Mouse (Mus musculus) hindbrain, embryonic 16.5 days (tissue): ENCODE results near the gene Vcan. TPM values are rescaled to one million over a fixed set of nuclear protein-coding genes. Genes with fewer than 3 reads are reported as not detected.
A peak's percentile ranks its signal among the peaks of the same experiment; 100 is the strongest.

Experiments used
- ATAC-seq: fragments of 200-750 bp; cut with Nextera tagmentation; 2 replicates; pipeline ENCODE4 v1.8.0; 2017; ENCODE audit warnings: moderate TSS enrichment, moderate library complexity
- H3K27ac ChIP-seq: fragments of 300-500 bp; sonication (generic); 2 replicates; pipeline ENCODE4 v1.5.1; 2014; ENCODE audit warnings: low read depth, mild to moderate bottlenecking, control low read depth, low read length, moderate library complexity
- H3K27me3 ChIP-seq: fragments of 300-500 bp; sonication (generic); replicated peaks from 2 replicates; pipeline ENCODE4 v1.6.1; 2014; ENCODE audit warnings: low read length; ENCODE audit not compliant: control insufficient read depth, insufficient read depth
- H3K36me3 ChIP-seq: fragments of 300-500 bp; sonication (generic); 2 replicates; pipeline ENCODE4 v1.6.1; 2014; ENCODE audit warnings: mild to moderate bottlenecking, low read length, moderate library complexity, mixed read lengths; ENCODE audit not compliant: control insufficient read depth, insufficient read depth
- H3K4me1 ChIP-seq: fragments of 300-500 bp; sonication (generic); 2 replicates; pipeline ENCODE4 v1.6.1; 2014; ENCODE audit warnings: low read depth, low read length; ENCODE audit not compliant: control insufficient read depth, insufficient read depth
- H3K4me2 ChIP-seq: fragments of 300-500 bp; sonication (generic); 2 replicates; pipeline ENCODE4 v1.6.1; 2014; ENCODE audit warnings: mild to moderate bottlenecking, low read length, control low read depth, moderate library complexity
- H3K4me3 ChIP-seq: fragments of 300-500 bp; sonication (generic); 2 replicates; pipeline ENCODE4 v1.5.1; 2014; ENCODE audit warnings: mild to moderate bottlenecking, low read length, control low read depth, moderate library complexity
- H3K9ac ChIP-seq: fragments of 300-500 bp; sonication (generic); 2 replicates; pipeline ENCODE4 v1.6.1; 2014; ENCODE audit warnings: low read depth, mild to moderate bottlenecking, control low read depth, low read length, moderate library complexity
- H3K9me3 ChIP-seq: fragments of 300-500 bp; sonication (generic); 2 replicates; pipeline ENCODE4 v1.6.1; 2014; ENCODE audit warnings: mild to moderate bottlenecking, low read length, moderate library complexity; ENCODE audit not compliant: control insufficient read depth
- WGBS: fragments of 180-500 bp; shearing (Covaris S2); extraction: QIAGEN DNeasy Blood & Tissue Kit; methylation state at CpG from one replicate; pipeline ENCODE4 v1.1.7; 2014; 5-methylcytosine and 5-hydroxymethylcytosine counted together
- polyA plus RNA-seq: library from polyadenylated mRNA; unstranded; fragments of >200 nt; fragmentation: Nextera tagmentation; extraction: Ambion mirVana; gene quantifications from 2 replicates; pipeline ENCODE4 v1.2.1, GENCODE M21; 2015

Gene Vcan
- polyA plus RNA-seq, 1 experiment from 2014 or later: 32.0 TPM

DNA sequence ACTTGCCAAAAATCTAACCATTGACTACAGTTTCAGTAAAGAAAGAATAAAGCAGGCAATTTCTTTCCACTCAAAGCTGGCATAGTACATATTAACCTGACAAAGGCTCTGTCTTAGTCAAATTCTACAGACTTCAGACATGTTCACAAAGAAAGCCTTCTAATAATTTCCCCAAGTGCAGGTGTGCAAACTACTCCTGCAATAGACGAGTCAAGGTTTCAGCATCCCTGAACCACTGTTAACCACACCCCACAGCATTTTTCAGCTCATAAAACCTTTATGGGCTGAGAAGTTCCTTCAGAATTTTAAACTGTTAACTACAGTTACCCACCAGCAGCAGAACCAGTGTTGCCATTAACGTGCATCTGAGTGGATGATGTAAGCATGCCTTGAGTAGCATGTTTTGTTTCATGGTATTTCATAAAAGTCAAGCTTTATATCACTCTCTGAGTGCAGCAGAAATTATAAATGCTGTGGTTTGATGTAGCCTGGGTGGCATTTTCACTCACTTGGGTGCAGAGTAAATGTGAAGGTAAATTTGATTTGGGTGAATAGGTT lies 42.2 kb downstream of the Vcan start:
- no peak overlapping the region for H3K4me3 ChIP-seq
- WGBS: 94% methylated on average over 2 of the region's 2 CpGs
- H3K36me3 ChIP-seq: peaks cover 21% of the 10 kb centered on the region
- no peak for ATAC-seq
- H3K4me1 ChIP-seq: no peaks in the 10 kb centered on the region
- H3K9ac ChIP-seq: no peak overlapping the region
- H3K27me3 ChIP-seq: no peaks in the 10 kb centered on the region
- H3K4me2 ChIP-seq: no peak overlapping the region
- no peak overlapping the region for H3K27ac ChIP-seq
- no peaks in the 10 kb centered on the region for H3K9me3 ChIP-seq

DNA sequence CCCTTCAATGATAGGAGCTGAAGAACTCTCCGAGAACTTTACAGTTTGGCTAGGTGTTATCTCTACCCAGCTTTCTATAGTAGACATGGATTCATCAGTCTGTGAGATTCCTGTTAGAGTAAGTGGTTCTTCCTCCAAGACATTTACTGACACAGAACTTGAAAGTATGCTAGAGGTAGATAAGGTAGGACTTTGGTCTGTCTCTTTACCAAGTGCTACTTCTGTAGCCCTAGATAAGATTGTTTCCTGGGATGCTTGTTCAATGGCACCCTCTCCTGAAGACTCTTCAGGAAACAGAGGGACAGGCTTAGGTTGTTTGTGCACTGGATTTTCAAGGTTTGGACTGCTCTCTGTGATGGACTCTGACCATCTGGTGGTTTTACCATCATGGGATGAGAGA lies 49.7 kb downstream of the Vcan start:
- whole genome bisulfite sequencing: 100% methylated on average over 1 of the region's 1 CpGs
- H3K27me3 ChIP-seq: no peaks in the 10 kb centered on the region
- no peak for ATAC-seq

DNA sequence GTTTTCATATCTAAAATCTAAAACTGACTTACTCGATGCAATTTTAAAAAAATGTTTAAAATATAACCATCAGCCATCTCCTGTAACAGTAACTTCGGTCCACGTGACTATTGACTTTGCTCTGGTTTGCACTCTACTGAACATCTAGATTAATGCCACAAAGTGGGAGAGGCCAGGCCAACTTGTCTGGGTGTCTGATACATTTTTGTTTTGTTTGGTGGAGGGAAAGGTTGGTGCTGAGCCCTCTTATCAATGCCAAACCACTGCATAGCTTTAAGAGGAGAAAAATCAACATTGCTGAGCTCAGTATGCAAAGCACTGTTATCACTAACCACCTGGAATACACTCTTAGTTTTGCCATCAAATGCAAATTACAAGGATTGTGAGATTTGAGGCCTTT lies 58.8 kb downstream of the Vcan start:
- Histone ChIP-seq H3K9ac (no peak overlapping the region), H3K27ac (no peak overlapping the region), H3K4me1 (no peaks in the 10 kb centered on the region), H3K4me2 (no peak overlapping the region), H3K4me3 (no peak overlapping the region), H3K9me3 (no peaks in the 10 kb centered on the region), H3K36me3 (peaks cover 6% of the 10 kb centered on the region), H3K27me3 (no peaks in the 10 kb centered on the region)
- ATAC-seq: no peak
- 96% methylated on average over 3 of the region's 3 CpGs for WGBS

More for the DNA sequence above, 49.7 kb downstream of the Vcan start:
- Histone ChIP-seq H3K4me3 (no peak overlapping the region), H3K36me3 (peaks cover 27% of the 10 kb centered on the region), H3K4me1 (no peaks in the 10 kb centered on the region), H3K9ac (no peak overlapping the region), H3K27ac (no peak overlapping the region), H3K9me3 (no peaks in the 10 kb centered on the region), H3K4me2 (no peak overlapping the region)

DNA sequence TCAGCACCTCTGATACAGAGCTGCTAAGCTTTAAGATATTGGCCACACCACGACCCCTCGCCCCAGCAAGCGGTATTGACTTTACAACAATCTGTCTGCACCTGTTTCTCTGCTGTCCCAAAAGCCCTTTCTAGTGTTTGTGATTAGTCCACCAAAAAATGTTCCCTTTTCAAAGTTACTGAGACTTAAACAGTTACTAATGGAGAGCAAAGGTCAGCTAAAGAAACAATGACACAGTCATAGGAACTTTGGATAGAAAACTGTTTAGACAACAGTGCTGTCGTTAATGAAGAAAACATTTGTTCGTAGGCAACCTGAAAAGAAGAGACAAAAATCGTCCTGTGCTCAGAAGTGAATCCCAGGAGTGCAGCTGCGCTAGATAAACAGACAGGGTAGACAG lies 60.1 kb downstream of the Vcan start:
- Histone ChIP-seq H3K4me2 (no peak overlapping the region), H3K4me3 (no peak overlapping the region), H3K27me3 (no peaks in the 10 kb centered on the region), H3K27ac (no peak overlapping the region), H3K9me3 (no peaks in the 10 kb centered on the region), H3K4me1 (no peaks in the 10 kb centered on the region), H3K36me3 (peaks cover 5% of the 10 kb centered on the region; the same call in 1 of the 2 replicates), H3K9ac (no peak overlapping the region)
- 80% methylated on average over 7 of the region's 7 CpGs for whole genome bisulfite sequencing
- no peak for ATAC-seq

DNA sequence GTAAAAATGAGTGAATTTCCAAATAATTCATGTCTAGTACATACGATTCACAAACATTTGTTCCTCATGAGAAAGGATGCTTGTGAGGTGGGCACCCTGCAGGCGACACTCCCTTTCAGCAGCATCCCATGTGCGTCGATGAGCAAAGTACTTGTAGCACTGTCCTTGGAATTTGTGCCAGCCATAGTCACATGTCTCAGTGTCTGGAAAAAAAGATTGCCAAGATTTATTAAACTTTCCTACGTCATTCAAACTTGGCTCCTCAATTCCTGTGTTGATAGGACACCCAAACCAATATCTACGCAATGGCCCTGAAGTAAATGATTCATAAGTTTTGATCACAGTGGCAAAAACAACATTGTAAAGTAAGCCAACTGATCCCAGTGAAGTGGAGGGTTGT lies 62.6 kb downstream of the Vcan start:
- no peak overlapping the region for H3K9ac ChIP-seq
- H3K4me3 ChIP-seq: no peak overlapping the region
- ATAC-seq: no peak
- H3K27me3 ChIP-seq: no peaks in the 10 kb centered on the region
- WGBS: 94% methylated on average over 6 of the region's 6 CpGs
- H3K4me1 ChIP-seq: no peaks in the 10 kb centered on the region
- H3K4me2 ChIP-seq: no peak overlapping the region
- H3K27ac ChIP-seq: no peak overlapping the region
- no peaks in the 10 kb centered on the region for H3K9me3 ChIP-seq
- H3K36me3 ChIP-seq: peaks cover 5% of the 10 kb centered on the region; the same call in 1 of the 2 replicates

DNA sequence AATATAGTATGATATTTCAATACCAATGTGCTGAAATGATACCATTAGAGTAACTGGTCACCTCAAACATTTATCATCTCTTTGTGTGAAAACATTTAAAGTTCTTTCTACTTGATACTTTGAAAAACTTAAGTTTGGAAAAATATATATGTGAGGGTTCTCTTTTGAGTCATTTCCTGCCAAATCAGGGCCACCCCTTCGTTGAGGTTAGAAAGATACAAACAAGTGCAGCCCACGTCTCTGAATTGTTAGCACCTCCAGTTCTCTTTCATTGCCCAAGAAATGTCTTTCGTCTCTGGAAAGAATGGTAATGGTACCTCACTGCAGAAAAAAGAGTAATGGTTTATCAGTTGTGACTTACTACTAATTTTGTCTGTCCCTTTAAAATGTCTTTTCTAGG lies 71.8 kb downstream of the Vcan start:
- Histone ChIP-seq H3K9me3 (no peaks in the 10 kb centered on the region), H3K4me2 (no peak overlapping the region), H3K4me3 (no peak overlapping the region), H3K27me3 (no peaks in the 10 kb centered on the region), H3K9ac (no peak overlapping the region), H3K36me3 (no peaks in the 10 kb centered on the region), H3K27ac (no peak overlapping the region), H3K4me1 (no peaks in the 10 kb centered on the region)
- no peak for ATAC-seq
- WGBS: 87% methylated on average over 3 of the region's 3 CpGs

DNA sequence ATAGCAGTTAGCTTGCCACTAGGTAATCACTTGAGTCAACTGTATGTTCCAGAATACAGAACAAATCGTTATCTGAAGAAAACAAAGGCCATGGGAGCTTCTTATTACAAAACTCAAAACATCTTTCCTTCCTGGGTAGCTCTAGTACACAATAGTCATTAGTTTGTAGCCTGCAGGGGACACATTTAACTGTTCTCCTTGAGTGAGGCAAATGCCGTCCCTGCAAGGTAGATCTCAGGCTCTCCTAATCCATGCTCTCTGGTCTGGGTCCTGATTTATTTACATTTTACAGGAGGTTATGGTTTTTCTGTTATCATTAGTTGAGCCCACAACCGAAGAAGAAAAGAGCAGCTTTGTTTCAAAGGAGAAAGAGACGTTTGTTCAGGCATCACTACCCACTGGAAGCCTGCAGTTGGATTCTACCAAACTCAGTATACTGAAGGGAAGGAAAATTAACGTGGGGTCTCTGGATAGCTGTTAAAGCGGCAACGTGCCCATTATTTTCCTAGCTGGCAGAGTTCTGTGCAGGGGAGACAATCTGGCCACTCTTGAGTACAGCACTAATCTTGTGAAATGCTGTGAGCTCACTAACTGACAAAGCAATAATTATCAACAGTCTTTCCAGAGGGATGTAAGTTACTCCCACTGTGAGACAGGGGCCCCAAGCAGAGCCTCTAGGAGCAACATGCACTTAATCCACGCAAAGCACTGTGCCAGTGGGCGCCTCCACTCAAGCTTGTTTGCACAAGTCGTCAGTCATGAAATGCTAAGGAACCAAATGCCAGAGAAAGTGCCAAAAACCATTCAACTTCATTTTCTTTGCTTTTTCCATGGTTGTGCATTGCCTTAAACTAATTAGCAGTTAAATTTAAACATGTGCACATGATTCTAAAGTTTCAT lies 73.1 kb downstream of the Vcan start:
- Histone ChIP-seq H3K4me3 (no peak overlapping the region), H3K4me2 (no peak overlapping the region), H3K36me3 (no peaks in the 10 kb centered on the region), H3K9ac (no peak overlapping the region), H3K9me3 (no peaks in the 10 kb centered on the region), H3K27ac (peak overlapping the region; percentile 23; the same call in 1 of the 2 replicates), H3K4me1 (no peaks in the 10 kb centered on the region), H3K27me3 (no peaks in the 10 kb centered on the region)
- WGBS: 54% methylated on average over 10 of the region's 10 CpGs
- peak; percentile 77 for ATAC-seq

DNA sequence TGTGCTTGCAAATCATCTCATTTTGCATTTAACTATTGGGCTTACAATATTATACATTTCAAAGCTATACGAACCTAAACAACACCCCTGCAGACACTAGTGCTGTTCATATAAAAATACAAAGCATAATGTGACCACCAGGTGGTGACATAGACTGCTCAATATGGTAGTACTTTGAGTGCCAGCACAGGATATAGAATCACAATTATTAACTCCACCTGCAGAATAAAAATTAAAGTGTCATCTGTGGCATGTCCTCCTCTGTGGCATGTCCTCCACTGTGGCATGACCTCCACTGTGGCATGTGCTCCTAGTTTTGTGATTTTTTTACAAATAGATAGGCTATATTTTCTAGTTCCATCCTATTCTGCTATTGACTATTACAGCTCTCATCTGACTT lies 74.2 kb downstream of the Vcan start:
- no peaks in the 10 kb centered on the region for H3K4me1 ChIP-seq
- H3K27ac ChIP-seq: no peak overlapping the region
- no peak overlapping the region for H3K4me2 ChIP-seq
- H3K36me3 ChIP-seq: no peaks in the 10 kb centered on the region
- peak; percentile 87 for ATAC-seq
- no peak overlapping the region for H3K4me3 ChIP-seq
- WGBS: 61% methylated on average over 1 of the region's 1 CpGs
- no peaks in the 10 kb centered on the region for H3K9me3 ChIP-seq
- H3K27me3 ChIP-seq: no peaks in the 10 kb centered on the region
- H3K9ac ChIP-seq: no peak overlapping the region

DNA sequence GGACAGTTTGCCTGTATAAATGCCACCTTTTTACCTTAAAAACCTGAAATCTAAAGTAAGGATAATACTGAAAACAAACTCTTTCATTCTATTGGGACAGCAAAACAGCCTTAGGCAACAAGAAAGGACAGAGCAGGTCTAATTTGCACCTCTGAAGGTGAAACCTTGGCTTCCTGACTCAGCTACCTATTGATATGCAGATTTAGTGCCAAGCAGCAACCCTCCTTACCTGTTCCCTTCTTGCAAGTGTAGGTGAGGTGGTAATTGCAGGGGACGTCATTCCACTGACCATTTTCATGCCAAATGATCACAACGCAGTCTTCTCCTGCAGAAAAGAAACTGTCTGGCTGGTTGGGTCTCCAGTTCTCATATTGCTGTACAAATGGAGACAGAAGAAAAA lies 80.6 kb downstream of the Vcan start:
- no peak overlapping the region for H3K9ac ChIP-seq
- H3K27me3 ChIP-seq: no peaks in the 10 kb centered on the region
- H3K4me3 ChIP-seq: no peak overlapping the region
- no peak overlapping the region for H3K4me2 ChIP-seq
- ATAC-seq: no peak
- 78% methylated on average over 2 of the region's 2 CpGs for WGBS
- no peaks in the 10 kb centered on the region for H3K4me1 ChIP-seq
- H3K36me3 ChIP-seq: 0 out of 2 replicates have a peak, but pooled peaks cover 3% of the 10 kb centered on the region
- H3K27ac ChIP-seq: no peak overlapping the region
- H3K9me3 ChIP-seq: no peaks in the 10 kb centered on the region
